Mouse (Mus musculus): ENCODE results near the gene Vcp. TPM values are rescaled to one million over a fixed set of nuclear protein-coding genes. Genes with fewer than 3 reads are reported as not detected.
"Not testable (repeated sequence)": the region's sequence is repeated elsewhere in the genome, so short reads cannot be mapped to it uniquely, and the experiment has no call there.

Vcp gene
- polyA plus RNA-seq, 1 experiment, result 85.5 TPM

DNA sequence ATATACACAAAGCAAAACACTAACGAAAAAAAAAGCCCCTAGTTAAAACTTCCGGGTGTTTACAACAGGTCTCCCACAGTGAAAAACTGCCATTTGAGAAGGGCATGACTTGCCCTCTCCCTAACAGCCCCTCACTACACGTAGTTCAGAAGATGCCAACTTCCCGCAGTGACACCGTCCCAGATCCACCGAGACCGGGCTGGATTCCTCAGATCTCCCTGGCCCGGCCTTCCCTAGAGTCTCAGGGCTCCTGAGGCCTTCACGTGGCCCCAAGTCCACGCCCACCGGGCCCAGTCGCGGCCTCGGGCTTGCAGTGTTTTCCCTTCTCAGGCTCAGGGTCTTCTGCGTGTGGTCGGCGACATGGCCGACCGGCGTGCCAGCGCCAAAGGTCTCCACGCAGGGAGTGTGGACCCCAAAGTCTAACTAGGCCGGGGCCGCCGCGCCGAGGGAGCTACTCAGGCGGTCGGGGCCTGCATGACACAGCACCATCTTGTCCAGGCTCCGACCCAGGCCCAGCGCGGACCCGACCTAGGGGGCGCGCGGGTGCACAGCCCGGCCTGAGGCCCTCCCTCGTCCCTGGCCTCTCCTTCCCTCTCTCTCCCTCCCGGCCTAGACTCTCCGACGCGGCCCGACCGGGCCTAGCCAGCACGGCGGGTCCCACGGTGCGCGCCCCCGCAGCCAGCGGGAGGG is 711 bp downstream of the Vcp start:
- H3K4me1 ChIP-seq (ENCODE audit: control insufficient read depth, insufficient read depth, low read length), result peaks cover 10% of the 10 kb centered on the region
- peak overlapping the region; percentile 97 for H3K4me3 ChIP-seq (ENCODE audit: control insufficient read depth, low read depth, low read length)
- TF ChIP-seq POLR2A (IDR thresholded peaks at IDR 0.05; ENCODE audit: control insufficient read depth, low read depth, low read length), result peak; percentile 70
- TF ChIP-seq CTCF (IDR thresholded peaks at IDR 0.05; ENCODE audit: control insufficient read depth, insufficient read depth, insufficient replicate concordance, low read depth, low read length), result 0 out of 2 replicates have a peak, but pooled peaks have one; percentile 7
- H3K27ac ChIP-seq (ENCODE audit: control insufficient read depth, insufficient read depth, low read depth, low read length), result peak overlapping the region; percentile 98
- no peaks in the 10 kb centered on the region; the same call in 1 of the 2 replicates for H3K36me3 ChIP-seq (ENCODE audit: control insufficient read depth, insufficient read depth, low read length)
- no peaks in the 10 kb centered on the region for H3K27me3 ChIP-seq (ENCODE audit: control insufficient read depth, insufficient read depth, low read length)

DNA sequence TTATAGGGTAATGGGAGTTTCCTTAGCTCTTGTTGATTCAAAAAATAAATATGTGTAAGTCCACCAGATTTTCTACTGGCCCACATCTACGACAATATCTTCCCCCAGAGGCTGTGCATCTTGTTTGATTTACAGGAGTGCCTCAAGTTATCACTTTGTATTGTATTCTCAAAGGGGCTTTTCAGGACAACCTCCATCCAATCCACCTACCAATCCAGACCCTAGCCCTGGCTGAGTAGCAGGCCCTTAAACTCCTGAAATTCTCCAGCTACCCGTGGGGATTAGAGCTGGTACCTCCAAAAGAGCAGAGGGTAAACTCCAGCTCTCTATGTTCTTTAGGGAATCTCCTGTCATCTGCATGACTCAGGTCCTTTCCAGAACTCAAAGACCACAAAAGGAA is 2.3 kb downstream of the Vcp start:
- H3K36me3 ChIP-seq (ENCODE audit: control insufficient read depth, insufficient read depth, low read length), result no peaks in the 10 kb centered on the region; the same call in 1 of the 2 replicates
- no peak for TF ChIP-seq CTCF (IDR thresholded peaks at IDR 0.05; ENCODE audit: control insufficient read depth, insufficient read depth, insufficient replicate concordance, low read depth, low read length)
- TF ChIP-seq POLR2A (IDR thresholded peaks at IDR 0.05; ENCODE audit: control insufficient read depth, low read depth, low read length), result no peak

DNA sequence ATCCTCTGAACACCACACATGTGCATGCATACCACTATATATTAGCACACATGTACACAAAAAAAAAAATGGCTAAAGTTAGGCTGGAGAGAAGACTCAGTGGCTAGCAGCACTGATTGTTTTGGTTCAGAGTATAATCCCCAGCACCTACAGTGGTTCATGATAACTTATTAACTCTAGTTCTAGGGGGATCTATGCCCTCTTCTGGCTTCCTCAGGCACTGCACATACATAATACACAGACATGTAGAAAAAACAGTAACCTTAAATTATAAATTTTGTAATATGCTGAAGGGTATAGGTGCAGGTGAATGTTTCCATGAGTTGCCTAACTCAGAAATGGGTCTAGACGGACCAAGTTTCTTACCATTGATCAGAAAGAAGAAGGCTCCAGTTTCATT is 12.0 kb downstream of the Vcp start:
- Histone ChIP-seq H3K36me3 (ENCODE audit: control insufficient read depth, insufficient read depth, low read length) (peaks cover 5% of the 10 kb centered on the region), H3K27ac (ENCODE audit: control insufficient read depth, insufficient read depth, low read depth, low read length) (no peak overlapping the region), H3K27me3 (ENCODE audit: control insufficient read depth, insufficient read depth, low read length) (no peaks in the 10 kb centered on the region), H3K4me3 (ENCODE audit: control insufficient read depth, low read depth, low read length) (no peak overlapping the region), H3K4me1 (ENCODE audit: control insufficient read depth, insufficient read depth, low read length) (no peaks in the 10 kb centered on the region)
- TF ChIP-seq CTCF (IDR thresholded peaks at IDR 0.05; ENCODE audit: control insufficient read depth, insufficient read depth, insufficient replicate concordance, low read depth, low read length) (no peak), POLR2A (IDR thresholded peaks at IDR 0.05; ENCODE audit: control insufficient read depth, low read depth, low read length) (no peak)

More for the DNA sequence above, 2.3 kb downstream of the Vcp start:
- H3K4me1 ChIP-seq (ENCODE audit: control insufficient read depth, insufficient read depth, low read length), result peaks cover 5% of the 10 kb centered on the region
- peak overlapping the region; percentile 21; the same call in 1 of the 2 replicates for H3K4me3 ChIP-seq (ENCODE audit: control insufficient read depth, low read depth, low read length)
- H3K27ac ChIP-seq (ENCODE audit: control insufficient read depth, insufficient read depth, low read depth, low read length), result no peak overlapping the region
- no peaks in the 10 kb centered on the region for H3K27me3 ChIP-seq (ENCODE audit: control insufficient read depth, insufficient read depth, low read length)

DNA sequence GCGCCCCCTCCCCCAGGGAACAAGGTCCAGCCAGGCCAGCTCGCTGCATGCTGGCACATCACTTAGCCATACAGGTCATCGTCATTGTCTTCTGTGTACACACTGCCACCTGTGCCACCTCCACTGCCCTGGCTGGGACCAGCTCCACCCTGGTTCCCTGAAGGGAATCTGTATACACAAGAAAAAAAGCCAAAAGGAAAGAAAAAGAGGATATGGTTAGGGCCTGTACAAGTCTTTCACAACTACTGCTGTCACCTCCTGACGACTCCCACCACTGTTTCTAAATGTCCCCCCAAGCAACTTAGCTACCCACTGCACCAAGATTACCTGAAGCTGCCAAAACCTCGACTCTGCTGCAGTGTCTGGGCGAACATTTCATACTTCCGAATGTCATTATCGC is 19.8 kb downstream of the Vcp start:
- not testable (repeated sequence) for H3K27ac ChIP-seq (ENCODE audit: control insufficient read depth, insufficient read depth, low read depth, low read length); H3K27me3 ChIP-seq (ENCODE audit: control insufficient read depth, insufficient read depth, low read length); H3K4me1 ChIP-seq (ENCODE audit: control insufficient read depth, insufficient read depth, low read length); H3K4me3 ChIP-seq (ENCODE audit: control insufficient read depth, low read depth, low read length); H3K36me3 ChIP-seq (ENCODE audit: control insufficient read depth, insufficient read depth, low read length)

DNA sequence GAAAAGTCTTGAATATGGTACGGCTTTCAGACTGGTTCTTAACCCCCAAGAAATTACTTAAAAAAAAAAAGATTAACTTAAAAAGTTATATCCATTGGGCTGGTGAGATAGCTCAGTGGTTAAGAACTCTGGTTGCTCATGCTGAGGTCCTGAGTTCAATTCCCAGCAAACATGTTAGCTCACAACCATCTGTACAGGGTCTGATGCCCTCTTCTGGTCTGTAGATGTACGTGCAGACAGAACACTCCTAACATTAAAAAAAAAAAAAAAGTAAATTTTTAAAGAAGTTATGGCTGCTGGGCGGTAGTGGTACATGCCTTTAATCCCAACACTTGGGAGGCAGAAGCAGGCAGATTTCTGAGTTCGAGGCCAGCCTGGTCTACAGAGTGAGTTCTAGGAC is 22.2 kb downstream of the Vcp start:
- no peak overlapping the region for H3K27ac ChIP-seq (ENCODE audit: control insufficient read depth, insufficient read depth, low read depth, low read length)
- TF ChIP-seq CTCF (IDR thresholded peaks at IDR 0.05; ENCODE audit: control insufficient read depth, insufficient read depth, insufficient replicate concordance, low read depth, low read length), result no peak
- TF ChIP-seq POLR2A (IDR thresholded peaks at IDR 0.05; ENCODE audit: control insufficient read depth, low read depth, low read length), result no peak
- no peaks in the 10 kb centered on the region for H3K27me3 ChIP-seq (ENCODE audit: control insufficient read depth, insufficient read depth, low read length)
- H3K36me3 ChIP-seq (ENCODE audit: control insufficient read depth, insufficient read depth, low read length), result no peaks in the 10 kb centered on the region
- no peak overlapping the region for H3K4me3 ChIP-seq (ENCODE audit: control insufficient read depth, low read depth, low read length)
- H3K4me1 ChIP-seq (ENCODE audit: control insufficient read depth, insufficient read depth, low read length), result no peaks in the 10 kb centered on the region; the same call in 1 of the 2 replicates

DNA sequence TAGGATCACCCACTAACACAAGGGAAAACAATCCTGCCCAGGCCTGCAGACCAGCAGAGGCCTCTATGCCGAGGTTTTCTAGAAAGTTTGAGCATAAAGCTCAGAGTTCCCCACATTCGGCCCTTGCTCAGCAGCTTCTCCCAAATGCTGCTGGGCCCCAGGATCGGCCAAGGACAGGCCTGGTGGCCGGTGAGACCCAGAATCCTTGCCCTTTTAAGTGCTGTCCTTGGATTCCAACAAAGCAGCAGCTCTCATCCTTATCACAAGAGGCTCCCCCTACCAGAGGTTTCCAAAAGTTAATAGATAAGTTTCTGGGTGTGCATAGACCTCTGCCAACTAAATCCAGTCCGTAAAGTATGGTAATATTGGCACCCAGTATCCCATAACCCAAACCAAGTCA is 26.4 kb downstream of the Vcp start:
- no peak overlapping the region for H3K4me3 ChIP-seq (ENCODE audit: control insufficient read depth, low read depth, low read length)
- no peaks in the 10 kb centered on the region; the same call in 1 of the 2 replicates for H3K36me3 ChIP-seq (ENCODE audit: control insufficient read depth, insufficient read depth, low read length)
- H3K4me1 ChIP-seq (ENCODE audit: control insufficient read depth, insufficient read depth, low read length), result peaks cover 3% of the 10 kb centered on the region
- TF ChIP-seq CTCF (IDR thresholded peaks at IDR 0.05; ENCODE audit: control insufficient read depth, insufficient read depth, insufficient replicate concordance, low read depth, low read length), result no peak
- TF ChIP-seq POLR2A (IDR thresholded peaks at IDR 0.05; ENCODE audit: control insufficient read depth, low read depth, low read length), result no peak
- H3K27ac ChIP-seq (ENCODE audit: control insufficient read depth, insufficient read depth, low read depth, low read length), result no peak overlapping the region
- H3K27me3 ChIP-seq (ENCODE audit: control insufficient read depth, insufficient read depth, low read length), result no peaks in the 10 kb centered on the region

DNA sequence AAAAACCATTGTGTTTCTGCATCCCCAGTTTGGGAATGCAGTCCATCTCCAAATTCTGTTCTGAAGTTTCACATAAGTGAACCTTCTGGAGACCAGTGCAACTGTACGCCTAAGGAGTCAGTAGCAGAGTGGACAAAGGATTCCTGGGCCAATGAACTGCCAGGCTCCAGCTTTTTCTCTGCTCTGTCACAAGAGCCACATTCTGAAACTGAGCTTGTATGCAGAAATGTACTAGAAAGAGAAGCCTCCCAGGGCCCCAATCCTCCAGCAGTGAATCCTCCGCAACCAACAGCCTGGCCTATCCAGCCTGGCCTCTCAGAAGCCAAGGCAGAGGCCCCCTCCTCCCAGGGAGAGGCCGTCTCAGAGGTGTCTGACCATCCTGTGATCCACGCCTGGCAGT is 27.4 kb downstream of the Vcp start:
- no peak overlapping the region for H3K27ac ChIP-seq (ENCODE audit: control insufficient read depth, insufficient read depth, low read depth, low read length)
- H3K4me3 ChIP-seq (ENCODE audit: control insufficient read depth, low read depth, low read length), result no peak overlapping the region

More for the DNA sequence above, 27.4 kb downstream of the Vcp start:
- H3K27me3 ChIP-seq (ENCODE audit: control insufficient read depth, insufficient read depth, low read length), result no peaks in the 10 kb centered on the region
- no peaks in the 10 kb centered on the region; the same call in 1 of the 2 replicates for H3K36me3 ChIP-seq (ENCODE audit: control insufficient read depth, insufficient read depth, low read length)
- TF ChIP-seq POLR2A (IDR thresholded peaks at IDR 0.05; ENCODE audit: control insufficient read depth, low read depth, low read length) (no peak), CTCF (IDR thresholded peaks at IDR 0.05; ENCODE audit: control insufficient read depth, insufficient read depth, insufficient replicate concordance, low read depth, low read length) (no peak)
- H3K4me1 ChIP-seq (ENCODE audit: control insufficient read depth, insufficient read depth, low read length), result peaks cover 3% of the 10 kb centered on the region
